Mouse (Mus musculus): ENCODE data around the gene Fsd2. TPM values are rescaled to one million over a fixed set of nuclear protein-coding genes. Genes with fewer than 3 reads are reported as not detected.
A peak's percentile ranks its signal among the peaks of the same experiment; 100 is the strongest.

The Fsd2 gene
- polyA plus RNA-seq, 1 experiment = 0.18 TPM

GRCm38 (mm10) chr7:81539565-81539964, 27.2 kb downstream of the Fsd2 start:
- DNase-seq (ENCODE audit: low read depth) = peak; percentile 67
- TF ChIP-seq POLR2A (IDR thresholded peaks at IDR 0.05; ENCODE audit: borderline replicate concordance, extremely low read depth, insufficient read depth, insufficient read length, poor library complexity, severe bottlenecking) (no peak), CTCF (IDR thresholded peaks at IDR 0.05; ENCODE audit: borderline replicate concordance, extremely low read depth, insufficient read depth, insufficient read length) (no peak)

GRCm38 (mm10) chr7:81538070-81538675, 28.6 kb downstream of the Fsd2 start:
- TF ChIP-seq CTCF (IDR thresholded peaks at IDR 0.05; ENCODE audit: borderline replicate concordance, extremely low read depth, insufficient read depth, insufficient read length) (no peak), POLR2A (IDR thresholded peaks at IDR 0.05; ENCODE audit: borderline replicate concordance, extremely low read depth, insufficient read depth, insufficient read length, poor library complexity, severe bottlenecking) (no peak)
- peak; percentile 33 for DNase-seq (ENCODE audit: low read depth)

- DNase-seq (ENCODE audit: low read depth) = no peak
- TF ChIP-seq CTCF (IDR thresholded peaks at IDR 0.05; ENCODE audit: borderline replicate concordance, extremely low read depth, insufficient read depth, insufficient read length) = no peak
- no peak for TF ChIP-seq POLR2A (IDR thresholded peaks at IDR 0.05; ENCODE audit: borderline replicate concordance, extremely low read depth, insufficient read depth, insufficient read length, poor library complexity, severe bottlenecking)
Measured at GRCm38 (mm10) chr7:81536478-81536877, 30.3 kb downstream of the Fsd2 start.

GRCm38 (mm10) chr7:81531462-81531861, 35.3 kb downstream of the Fsd2 start:
- TF ChIP-seq POLR2A (IDR thresholded peaks at IDR 0.05; ENCODE audit: borderline replicate concordance, extremely low read depth, insufficient read depth, insufficient read length, poor library complexity, severe bottlenecking) (no peak), CTCF (IDR thresholded peaks at IDR 0.05; ENCODE audit: borderline replicate concordance, extremely low read depth, insufficient read depth, insufficient read length) (no peak)
- DNase-seq (ENCODE audit: low read depth) = no peak

- TF ChIP-seq CTCF (IDR thresholded peaks at IDR 0.05; ENCODE audit: borderline replicate concordance, extremely low read depth, insufficient read depth, insufficient read length) (no peak), POLR2A (IDR thresholded peaks at IDR 0.05; ENCODE audit: borderline replicate concordance, extremely low read depth, insufficient read depth, insufficient read length, poor library complexity, severe bottlenecking) (no peak)
- DNase-seq (ENCODE audit: low read depth) = no peak
Measured at GRCm38 (mm10) chr7:81528918-81529317, 37.8 kb downstream of the Fsd2 start.

- DNase-seq (ENCODE audit: low read depth) = no peak
- TF ChIP-seq CTCF (IDR thresholded peaks at IDR 0.05; ENCODE audit: borderline replicate concordance, extremely low read depth, insufficient read depth, insufficient read length) (no peak), POLR2A (IDR thresholded peaks at IDR 0.05; ENCODE audit: borderline replicate concordance, extremely low read depth, insufficient read depth, insufficient read length, poor library complexity, severe bottlenecking) (no peak)
Measured at GRCm38 (mm10) chr7:81523663-81524017, 43.1 kb downstream of the Fsd2 start.

- TF ChIP-seq CTCF (IDR thresholded peaks at IDR 0.05; ENCODE audit: borderline replicate concordance, extremely low read depth, insufficient read depth, insufficient read length) (peak; percentile 20; the same call in 1 of the 2 replicates), POLR2A (IDR thresholded peaks at IDR 0.05; ENCODE audit: borderline replicate concordance, extremely low read depth, insufficient read depth, insufficient read length, poor library complexity, severe bottlenecking) (peak; percentile 86; the same call in 1 of the 2 replicates)
- peak; percentile 99 for DNase-seq (ENCODE audit: low read depth)
Measured at GRCm38 (mm10) chr7:81523008-81523662, 43.6 kb downstream of the Fsd2 start.

- TF ChIP-seq CTCF (IDR thresholded peaks at IDR 0.05; ENCODE audit: borderline replicate concordance, extremely low read depth, insufficient read depth, insufficient read length) = no peak
- no peak for TF ChIP-seq POLR2A (IDR thresholded peaks at IDR 0.05; ENCODE audit: borderline replicate concordance, extremely low read depth, insufficient read depth, insufficient read length, poor library complexity, severe bottlenecking)
- no peak for DNase-seq (ENCODE audit: low read depth)
Measured at GRCm38 (mm10) chr7:81516154-81517030, 50.4 kb downstream of the Fsd2 start.

GRCm38 (mm10) chr7:81514906-81515590, 51.7 kb downstream of the Fsd2 start:
- no peak for DNase-seq (ENCODE audit: low read depth)
- no peak for TF ChIP-seq POLR2A (IDR thresholded peaks at IDR 0.05; ENCODE audit: borderline replicate concordance, extremely low read depth, insufficient read depth, insufficient read length, poor library complexity, severe bottlenecking)
- TF ChIP-seq CTCF (IDR thresholded peaks at IDR 0.05; ENCODE audit: borderline replicate concordance, extremely low read depth, insufficient read depth, insufficient read length) = no peak

GRCm38 (mm10) chr7:81501050-81501449, 65.7 kb downstream of the Fsd2 start:
- no peak for TF ChIP-seq CTCF (IDR thresholded peaks at IDR 0.05; ENCODE audit: borderline replicate concordance, extremely low read depth, insufficient read depth, insufficient read length)
- TF ChIP-seq POLR2A (IDR thresholded peaks at IDR 0.05; ENCODE audit: borderline replicate concordance, extremely low read depth, insufficient read depth, insufficient read length, poor library complexity, severe bottlenecking) = no peak
- DNase-seq (ENCODE audit: low read depth) = no peak

- TF ChIP-seq POLR2A (IDR thresholded peaks at IDR 0.05; ENCODE audit: borderline replicate concordance, extremely low read depth, insufficient read depth, insufficient read length, poor library complexity, severe bottlenecking) = no peak
- no peak for TF ChIP-seq CTCF (IDR thresholded peaks at IDR 0.05; ENCODE audit: borderline replicate concordance, extremely low read depth, insufficient read depth, insufficient read length)
- no peak for DNase-seq (ENCODE audit: low read depth)
Measured at GRCm38 (mm10) chr7:81498181-81498580, 68.6 kb downstream of the Fsd2 start, which contains the start of gene BC048679. Gene BC048679, minus strand, starts transcription at chr7:81498281.

Measured in brain, embryonic 14.5 days (tissue).